Mouse (Mus musculus) ovary, postnatal 36 days (tissue): ENCODE measurements at regions not wholly inside any gene's neighbourhood (a gene's known extent, or its start where the extent isn't known, plus 50 kb on each side); places are given as distances from the start of the nearest gene placed in this dataset.
A peak's percentile ranks its signal among the peaks of the same experiment; 100 is the strongest.

Experiments used
- DNase-seq: peaks from one replicate; pipeline ENCODE4 v3.0.0; 2022; ENCODE audit warnings: low spot score, mixed read lengths

GRCm38 (mm10) chr17:87531411-87532157 is 84.8 kb upstream of the Calm2 start:
- DNase-seq = peak; percentile 15

GRCm38 (mm10) chr17:87532158-87532545 is 85.4 kb upstream of the Calm2 start:
- no peak for DNase-seq

DNA sequence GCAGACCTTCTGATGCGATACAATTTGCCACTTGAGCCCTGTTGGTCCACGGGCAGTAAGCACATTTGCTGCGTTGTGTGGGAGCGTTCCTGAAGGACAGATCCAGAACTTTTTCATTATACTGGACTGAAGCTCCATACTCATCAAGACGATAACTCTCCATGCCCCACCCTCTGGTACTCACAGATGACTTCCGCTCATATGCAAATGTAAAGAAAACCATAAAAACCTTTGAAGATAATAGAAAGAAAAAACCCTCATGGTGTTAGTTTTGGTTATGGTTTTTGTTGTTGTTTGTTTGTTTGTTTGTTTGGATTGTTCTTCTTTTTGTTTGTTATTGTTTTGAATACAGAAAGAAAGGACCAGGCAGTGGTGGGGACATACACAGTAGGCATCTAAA is 86.0 kb upstream of the Calm2 start:
- DNase-seq = no peak

DNA sequence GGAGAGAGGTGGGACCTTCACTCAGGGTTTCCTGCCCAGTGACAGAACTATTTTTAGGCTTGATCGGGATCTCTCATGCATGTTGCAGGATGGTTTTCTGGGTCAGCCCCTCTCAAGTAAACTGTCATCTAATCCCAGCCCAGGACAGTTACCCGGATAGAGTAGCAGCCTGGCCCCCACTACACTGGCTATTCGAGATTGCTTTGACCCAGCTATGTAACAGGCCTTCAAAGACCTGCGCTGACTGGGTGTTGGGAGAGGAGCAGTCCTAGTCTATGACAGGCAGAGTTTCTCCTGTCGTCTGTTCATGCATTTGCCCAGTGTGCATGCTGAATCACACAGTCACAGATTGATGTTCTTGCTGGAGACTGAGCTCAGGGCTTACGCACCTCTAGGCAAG is 86.2 kb upstream of the Epcam start:
- DNase-seq = no peak

GRCm38 (mm10) chr17:87550518-87551164 is 85.1 kb upstream of the Epcam start:
- DNase-seq = no peak

DNA sequence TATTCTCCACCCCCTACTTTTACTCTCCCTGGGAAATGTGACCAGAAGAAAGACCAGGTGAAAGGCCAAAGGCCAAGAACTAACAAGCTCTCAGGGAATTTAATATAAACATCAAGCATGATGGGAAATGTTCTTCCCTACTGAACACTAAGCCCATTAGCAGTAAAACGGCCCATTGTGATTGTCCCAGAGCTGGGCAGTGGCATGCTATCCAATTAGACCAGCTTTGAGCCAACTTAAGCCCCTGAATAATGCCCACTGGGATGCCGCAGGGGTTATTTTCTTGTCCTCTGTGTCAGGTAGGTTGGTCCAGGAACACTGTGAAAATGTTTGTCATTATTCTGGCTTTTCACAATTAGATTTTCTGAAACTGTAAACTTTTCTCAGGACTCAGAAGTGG is 81.2 kb upstream of the Epcam start:
- no peak for DNase-seq

- DNase-seq = no peak
Observed at GRCm38 (mm10) chr17:87558419-87558818, 77.4 kb upstream of the Epcam start.

DNA sequence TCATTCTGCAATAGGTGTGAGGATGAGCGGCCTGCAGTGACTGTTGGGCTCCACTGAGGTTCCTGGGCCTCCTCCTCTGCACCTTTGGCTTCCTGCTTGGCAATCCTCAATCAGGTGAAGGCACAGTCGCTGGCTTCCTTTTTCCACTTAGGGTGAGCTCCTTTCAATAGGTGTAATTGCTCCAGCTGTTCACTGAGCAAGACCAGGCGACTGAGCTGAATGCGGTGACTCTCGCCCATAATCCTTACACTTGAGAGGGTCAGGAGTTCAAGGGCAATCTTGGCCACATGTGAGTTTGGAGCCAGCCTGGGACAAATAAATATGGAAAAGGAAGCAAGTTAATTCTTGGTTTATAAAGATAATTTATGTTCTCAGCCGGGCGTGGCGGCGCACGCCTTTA is 76.1 kb upstream of the Epcam start:
- no peak for DNase-seq

DNA sequence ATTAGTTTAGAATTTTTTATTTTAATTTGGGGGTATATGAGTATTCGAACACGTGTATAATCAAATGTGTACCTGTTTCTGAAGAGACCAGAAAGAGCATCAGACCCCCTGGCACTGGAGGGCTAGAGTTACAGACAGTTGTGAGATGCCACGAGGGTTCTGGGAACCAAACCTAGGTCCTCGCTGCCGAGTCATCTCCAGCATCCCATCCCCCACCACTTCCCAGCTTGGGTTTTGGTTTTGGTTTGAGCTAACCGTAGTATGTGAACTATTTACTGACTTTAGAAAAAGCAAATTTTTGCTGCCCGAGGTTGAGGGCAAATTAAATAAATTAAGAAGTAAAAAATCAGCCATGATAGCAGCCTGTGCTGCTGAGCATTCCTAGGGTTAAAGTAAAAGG is 74.9 kb upstream of the Epcam start:
- DNase-seq = no peak

DNA sequence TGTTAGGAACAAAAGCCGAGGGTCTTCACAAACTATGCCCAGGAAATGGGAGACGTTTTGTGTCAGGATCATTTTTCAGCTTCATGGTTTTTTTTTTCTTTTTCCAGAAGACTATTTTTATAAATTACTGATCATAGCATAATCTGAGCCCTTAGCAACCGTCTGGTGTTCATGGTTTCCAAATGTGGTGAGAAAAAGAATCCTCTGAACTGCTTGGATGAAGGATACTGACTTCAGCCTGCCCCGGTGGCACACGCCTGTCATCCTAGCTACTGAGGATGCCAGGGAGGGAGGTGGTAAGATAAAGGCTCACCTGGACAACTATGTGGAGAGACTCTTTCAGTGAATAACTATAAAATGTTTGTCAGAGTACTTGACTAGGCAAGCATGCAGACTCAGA is 72.4 kb upstream of the Epcam start:
- no peak for DNase-seq

- no peak for DNase-seq
Observed at GRCm38 (mm10) chr17:87565631-87566030, 70.1 kb upstream of the Epcam start.

GRCm38 (mm10) chr17:87566296-87566695 is 69.5 kb upstream of the Epcam start:
- DNase-seq = no peak

- no peak for DNase-seq
Observed at GRCm38 (mm10) chr17:87566996-87567395, 68.8 kb upstream of the Epcam start.

- DNase-seq = no peak
Observed at GRCm38 (mm10) chr17:87567475-87567874, 68.3 kb upstream of the Epcam start.

DNA sequence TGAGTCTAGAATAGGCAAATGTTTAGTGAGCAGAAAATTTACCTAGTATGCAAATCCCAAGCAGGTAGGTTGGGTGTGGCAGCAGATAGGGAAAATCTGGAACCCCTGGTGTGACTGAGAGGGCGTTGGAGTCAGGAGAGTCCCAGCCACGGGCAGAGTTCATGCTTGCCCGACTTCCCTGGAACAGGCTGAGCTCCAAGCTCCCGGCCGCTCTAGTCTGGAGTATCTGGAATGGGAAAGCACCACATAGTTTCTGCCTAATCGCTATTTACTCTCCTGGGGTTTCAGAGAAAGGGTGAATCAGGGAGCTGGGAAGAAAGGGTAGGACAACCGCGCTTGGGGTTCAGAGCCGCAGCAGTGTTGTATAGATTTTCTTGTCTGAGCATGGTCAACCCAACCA is 65.8 kb upstream of the Epcam start:
- DNase-seq = no peak

GRCm38 (mm10) chr17:87570676-87571344 is 65.0 kb upstream of the Epcam start:
- no peak for DNase-seq

- DNase-seq = peak; percentile 89
Observed at GRCm38 (mm10) chr17:87571345-87571932, 64.3 kb upstream of the Epcam start.

DNA sequence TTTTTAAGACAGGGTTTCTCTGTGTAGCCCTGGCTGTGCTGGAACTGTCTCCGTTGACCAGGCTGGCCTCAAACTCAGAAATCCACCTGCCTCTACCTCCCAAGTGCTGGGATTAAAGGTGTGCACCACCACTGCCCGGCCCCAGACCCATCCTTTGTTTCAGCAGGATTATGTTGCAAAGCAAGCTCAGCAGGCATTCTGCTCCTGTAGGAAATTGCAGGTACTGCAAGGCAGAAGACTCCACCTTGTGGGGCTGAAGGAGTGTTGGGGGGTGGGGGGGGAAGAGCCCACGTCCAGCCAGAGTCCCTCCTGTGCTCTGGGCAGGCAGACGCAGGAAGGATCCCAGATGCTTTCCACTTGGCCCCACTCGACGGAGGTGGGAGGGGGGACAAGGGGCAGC is 52.2 kb upstream of the Epcam start:
- no peak for DNase-seq

GRCm38 (mm10) chr17:87585355-87585754 is 50.4 kb upstream of the Epcam start:
- no peak for DNase-seq
